Mouse (Mus musculus): ENCODE results near the gene D630023F18Rik.
A peak's percentile ranks its signal among the peaks of the same experiment; 100 is the strongest.

D630023F18Rik gene

DNA sequence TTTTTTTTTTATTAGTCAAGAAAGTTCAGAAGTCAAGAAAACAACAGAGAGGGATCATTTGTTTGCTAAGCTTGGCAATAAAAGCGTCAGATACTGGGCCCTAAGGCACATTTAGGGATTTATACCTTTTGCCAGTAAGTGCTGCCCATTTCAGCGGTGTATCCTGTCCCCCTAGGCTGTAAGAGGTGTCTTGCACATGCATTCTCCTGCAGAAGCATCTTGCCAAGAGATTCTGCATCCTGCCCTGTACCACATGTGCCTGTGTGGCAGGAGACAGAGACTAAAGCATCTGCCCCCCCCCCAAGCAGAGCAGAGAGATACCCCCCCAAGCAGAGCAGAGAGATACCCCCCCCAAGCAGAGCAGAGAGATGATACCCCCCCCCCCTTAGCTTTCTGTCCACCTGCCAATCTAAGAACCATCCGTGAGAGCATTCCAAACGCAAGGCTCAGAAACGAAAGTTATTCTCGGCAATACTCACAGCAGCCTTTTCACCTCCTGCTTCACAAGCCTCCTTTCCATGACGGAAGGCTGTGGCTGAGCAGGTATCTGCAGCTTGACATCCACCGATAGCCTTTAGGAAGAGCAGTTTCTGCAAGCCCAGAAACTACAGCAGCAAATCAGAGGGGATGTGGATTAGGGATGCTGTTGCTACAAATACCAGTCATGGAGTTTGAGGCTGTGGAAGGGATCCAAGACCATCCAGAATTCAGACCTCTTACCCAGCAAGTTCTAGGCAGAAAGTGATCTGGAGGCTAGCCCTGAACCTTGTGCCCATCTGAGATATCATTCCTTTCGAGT lies at the start of gene D630023F18Rik:
Gene D630023F18Rik (minus strand): TSS at position 641 of the 799 bp plus-strand sequence.
- no peak for DNase-seq (ENCODE audit: low spot score)

DNA sequence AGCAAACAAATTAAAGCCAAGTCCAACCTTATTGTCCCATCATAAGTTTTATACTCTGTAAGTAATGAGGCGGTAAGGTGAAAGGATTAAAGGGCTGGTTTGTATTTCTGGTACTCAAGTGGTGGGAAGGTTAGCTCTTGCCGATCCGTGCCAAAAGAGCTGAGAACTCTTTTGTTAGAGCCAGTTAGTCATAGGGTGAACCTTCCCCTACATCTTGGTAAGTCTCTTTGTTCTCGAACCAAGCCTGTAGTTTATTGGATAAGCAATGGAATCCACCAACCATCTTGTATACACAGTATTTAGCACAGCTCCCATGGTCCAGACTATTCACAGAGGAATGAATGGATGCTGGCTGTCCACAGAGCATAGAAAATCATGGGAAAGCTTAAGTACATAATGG lies 48.6 kb upstream of the D630023F18Rik start:
- no peak for DNase-seq (ENCODE audit: low spot score)

DNA sequence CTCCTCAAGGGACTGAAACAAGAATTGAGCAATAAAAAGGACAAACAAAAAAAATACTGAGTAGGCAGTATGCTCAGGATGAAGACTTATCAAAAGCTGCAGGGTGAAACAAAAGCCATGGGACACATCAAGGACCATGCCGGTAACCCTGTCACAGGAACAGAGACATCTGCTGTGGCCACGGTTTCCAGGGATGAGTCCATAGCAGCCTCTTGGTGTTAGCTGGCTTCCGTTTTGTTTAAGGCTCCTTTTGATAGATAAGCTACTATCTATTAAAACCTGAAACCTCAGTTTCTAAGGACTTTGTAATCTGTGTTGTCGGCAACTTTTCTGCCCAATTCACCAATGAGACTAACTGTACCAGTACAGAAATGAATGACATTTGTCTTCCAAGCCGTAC lies 46.9 kb upstream of the D630023F18Rik start:
- no peak for DNase-seq (ENCODE audit: low spot score)

DNA sequence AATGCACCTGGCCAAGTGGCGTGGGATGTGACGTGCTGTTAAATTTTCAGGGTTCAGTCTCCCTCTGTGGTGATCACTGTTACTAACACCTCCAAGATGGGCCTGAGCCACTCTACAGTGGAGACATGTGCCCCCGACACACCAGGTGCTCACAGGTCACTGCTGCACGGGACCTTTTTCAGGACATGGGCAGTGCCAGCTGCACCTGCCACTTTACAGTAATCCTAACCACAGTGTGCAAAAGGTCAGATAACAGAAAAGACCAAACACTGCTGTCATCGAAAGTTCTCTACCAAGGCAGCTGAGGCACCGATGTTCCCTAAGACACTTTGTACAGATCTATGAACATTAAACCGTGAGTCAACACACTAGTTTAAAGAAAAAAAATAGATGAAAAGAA lies 46.5 kb upstream of the D630023F18Rik start:
- DNase-seq (ENCODE audit: low spot score), result no peak

DNA sequence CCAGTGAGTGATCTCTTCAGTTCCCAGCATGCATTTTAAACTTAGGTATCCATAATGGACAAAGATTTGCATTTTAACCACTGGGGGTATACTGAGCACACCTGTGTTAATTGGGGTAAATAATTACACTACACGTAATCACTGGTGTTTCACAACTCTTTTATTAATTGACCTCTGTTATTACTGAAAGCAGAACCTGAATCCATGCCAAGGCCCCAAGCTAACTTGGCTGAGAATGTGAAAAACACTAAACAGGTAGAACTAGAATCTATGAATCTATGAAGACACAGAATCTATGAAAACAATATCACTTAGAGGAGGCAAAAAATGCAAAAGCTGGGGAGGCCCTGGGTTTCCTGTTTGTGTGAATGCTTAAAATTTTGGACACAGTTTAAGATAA lies 44.5 kb upstream of the D630023F18Rik start:
- DNase-seq (ENCODE audit: low spot score), result no peak

DNA sequence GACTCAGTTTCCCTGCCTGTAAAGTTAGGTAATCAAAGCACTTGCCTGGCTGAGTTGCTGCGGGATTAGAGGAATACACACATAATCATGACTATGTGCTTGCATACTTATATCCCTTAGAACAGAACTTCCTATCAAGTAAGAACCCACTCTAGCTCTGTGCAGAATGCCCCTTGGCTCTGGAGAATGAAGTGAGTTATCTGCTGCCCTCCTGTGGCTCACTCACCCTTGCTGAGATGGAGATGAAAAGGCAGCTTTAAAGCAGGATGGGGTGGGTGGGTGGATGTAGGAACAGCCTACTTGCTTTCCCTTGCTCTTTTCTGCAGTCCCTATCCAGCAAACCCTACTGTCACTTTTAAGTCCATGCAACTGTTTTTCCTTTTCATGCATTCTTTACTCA lies 39.2 kb upstream of the D630023F18Rik start:
- DNase-seq (ENCODE audit: low spot score), result no peak

DNA sequence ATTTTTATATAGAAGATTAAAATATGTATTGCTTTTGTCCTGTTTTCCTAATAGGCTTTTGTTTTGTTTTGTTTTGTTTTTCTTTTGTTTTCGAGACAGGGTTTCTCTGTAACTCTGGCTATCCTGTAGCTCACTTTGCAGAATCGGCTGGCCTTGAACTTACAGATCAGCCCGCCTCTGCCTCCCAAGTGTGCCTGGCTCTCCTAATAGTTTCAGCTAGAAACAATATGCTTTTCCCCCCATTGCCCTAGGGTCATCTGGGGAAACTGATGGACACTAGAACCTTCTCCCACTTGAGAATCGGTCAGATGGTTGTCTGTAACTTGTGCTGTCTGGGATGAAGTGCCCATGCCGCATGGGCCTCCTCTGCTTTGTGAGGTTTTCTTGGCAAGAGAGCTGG lies 33.1 kb upstream of the D630023F18Rik start:
- DNase-seq (ENCODE audit: low spot score), result no peak

DNA sequence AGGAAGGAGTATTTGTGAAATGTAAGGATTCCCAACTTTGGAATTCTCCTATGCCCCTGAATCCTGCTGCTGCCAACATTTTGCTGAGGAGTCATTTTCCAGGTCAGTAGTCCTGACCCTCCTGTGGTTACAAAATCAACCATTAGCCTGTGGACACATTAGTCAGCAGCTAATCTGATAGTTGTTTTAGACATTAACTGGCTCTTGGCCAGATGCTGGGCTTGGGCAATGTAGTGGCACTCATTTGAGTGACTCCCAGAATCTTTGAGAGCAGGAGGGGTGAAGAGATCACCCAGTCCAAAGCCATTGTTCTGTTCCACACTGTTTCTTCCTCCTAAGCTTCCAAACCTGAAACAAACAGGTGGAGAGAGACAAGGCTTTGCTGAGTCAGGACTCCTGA lies 31.8 kb upstream of the D630023F18Rik start:
- peak; percentile 32 for DNase-seq (ENCODE audit: low spot score)

DNA sequence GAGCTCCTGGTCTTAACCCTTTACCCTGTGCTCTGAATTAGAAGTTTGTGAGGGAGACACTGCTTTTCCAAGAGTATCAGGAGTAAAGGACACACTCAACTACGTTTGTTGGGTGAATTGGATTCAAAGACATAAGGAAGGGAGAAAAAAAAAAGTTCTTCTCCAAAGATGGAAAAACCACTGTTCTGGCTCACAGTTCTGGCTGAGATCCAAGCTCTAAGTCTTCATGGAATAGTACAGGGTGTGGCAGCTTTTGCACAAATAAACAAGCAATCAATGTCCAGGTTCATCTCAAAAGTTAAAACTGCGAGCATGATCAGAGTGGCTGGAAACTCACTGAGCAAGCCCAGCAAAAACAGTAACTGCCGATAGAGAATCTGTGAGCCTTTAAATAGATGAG lies 25.0 kb upstream of the D630023F18Rik start:
- DNase-seq (ENCODE audit: low spot score), result no peak

DNA sequence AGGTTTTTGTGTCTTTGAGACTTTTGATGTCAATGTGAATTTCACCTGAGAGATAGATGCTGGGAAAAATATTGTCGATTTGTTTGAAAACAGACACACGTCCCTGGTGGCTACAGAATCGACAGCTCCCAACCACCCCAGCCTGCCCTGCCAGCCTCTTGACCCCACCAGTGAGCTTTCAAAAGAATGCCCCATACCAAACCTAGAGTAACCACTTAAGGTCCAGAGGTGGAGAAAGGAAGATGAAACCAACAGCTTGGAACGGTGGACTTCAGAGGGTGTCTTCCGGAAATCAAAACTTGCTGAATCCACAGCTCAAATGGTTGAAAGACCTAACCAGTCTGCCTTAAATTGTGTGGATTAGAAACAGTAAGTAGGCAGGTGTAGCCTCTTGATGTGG lies 24.3 kb upstream of the D630023F18Rik start:
- DNase-seq (ENCODE audit: low spot score), result no peak

DNA sequence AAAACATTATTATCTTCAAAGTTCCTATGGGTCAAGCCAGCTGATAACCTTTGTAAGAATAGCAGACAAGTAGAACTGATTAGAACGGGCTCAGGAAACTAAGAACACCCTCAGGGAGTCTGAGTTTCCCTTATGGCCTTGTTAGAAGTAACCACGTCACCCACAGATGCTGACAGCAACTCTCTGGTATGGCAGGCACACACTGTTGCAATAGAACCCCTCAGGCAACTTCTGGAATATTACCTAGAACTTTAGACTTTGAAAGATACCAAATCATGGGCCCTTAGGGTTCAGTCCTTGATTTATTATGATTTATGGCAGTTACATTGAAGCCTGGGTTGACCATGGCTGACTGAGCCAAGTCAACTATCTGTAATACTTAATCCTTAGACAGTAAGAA lies 23.6 kb upstream of the D630023F18Rik start:
- no peak for DNase-seq (ENCODE audit: low spot score)

DNA sequence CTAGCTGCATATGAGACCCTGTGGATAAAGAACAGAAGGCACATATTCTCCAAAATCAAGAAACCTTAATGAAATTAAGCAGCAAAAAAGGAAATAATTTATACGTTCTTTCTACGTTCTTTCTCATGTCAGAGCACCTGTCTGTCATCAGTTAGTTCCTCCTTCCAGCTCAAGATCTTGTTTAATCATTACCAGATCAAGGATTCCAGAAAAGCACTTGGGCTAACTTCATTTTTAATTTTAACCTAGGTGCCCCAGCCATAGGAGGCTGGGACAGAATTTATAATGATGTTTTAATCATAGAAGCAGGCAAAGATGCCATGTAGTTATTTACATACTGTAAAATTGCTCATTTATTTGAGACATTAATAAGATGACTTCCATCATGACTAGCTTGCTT lies 21.8 kb upstream of the D630023F18Rik start:
- DNase-seq (ENCODE audit: low spot score), result no peak

DNA sequence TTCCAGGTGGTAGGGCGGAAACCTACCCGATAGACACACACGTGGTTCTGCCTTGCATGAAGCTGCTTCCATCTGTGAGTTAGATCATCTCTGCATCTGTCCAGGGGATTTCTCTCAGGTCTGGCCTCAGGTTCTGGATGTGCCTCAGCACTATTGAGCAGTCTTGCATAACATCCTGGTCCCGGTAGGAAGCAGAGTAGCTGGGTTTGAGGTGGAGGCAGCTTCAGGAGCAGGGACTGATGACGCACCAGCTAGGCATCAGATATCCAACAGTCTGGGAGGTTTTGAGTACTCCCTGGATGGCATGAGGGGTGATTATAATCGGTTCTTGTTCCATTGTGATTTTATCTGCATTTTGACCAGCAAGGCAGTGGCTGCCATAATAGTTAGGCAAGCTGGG lies 14.5 kb upstream of the D630023F18Rik start:
- DNase-seq (ENCODE audit: low spot score), result no peak

DNA sequence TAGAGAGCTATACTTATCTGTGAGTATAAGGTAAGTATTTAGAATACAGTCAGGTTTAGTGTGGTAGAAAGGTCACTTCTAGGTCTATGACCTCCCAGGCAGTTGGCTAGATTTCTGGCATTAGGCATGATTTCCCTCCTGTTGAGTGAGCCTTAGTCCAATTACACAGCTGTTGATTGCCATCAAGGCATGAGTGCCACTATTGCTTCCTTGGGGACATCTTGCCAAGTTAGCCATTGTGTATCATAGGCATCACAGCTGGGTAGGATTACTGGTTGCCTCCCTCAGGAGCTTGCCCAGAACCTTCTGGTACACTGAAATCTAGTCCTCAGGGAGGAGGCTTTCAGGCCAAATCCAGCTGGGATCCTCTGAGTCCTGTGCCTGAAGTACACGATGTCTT lies 9.8 kb upstream of the D630023F18Rik start:
- no peak for DNase-seq (ENCODE audit: low spot score)

DNA sequence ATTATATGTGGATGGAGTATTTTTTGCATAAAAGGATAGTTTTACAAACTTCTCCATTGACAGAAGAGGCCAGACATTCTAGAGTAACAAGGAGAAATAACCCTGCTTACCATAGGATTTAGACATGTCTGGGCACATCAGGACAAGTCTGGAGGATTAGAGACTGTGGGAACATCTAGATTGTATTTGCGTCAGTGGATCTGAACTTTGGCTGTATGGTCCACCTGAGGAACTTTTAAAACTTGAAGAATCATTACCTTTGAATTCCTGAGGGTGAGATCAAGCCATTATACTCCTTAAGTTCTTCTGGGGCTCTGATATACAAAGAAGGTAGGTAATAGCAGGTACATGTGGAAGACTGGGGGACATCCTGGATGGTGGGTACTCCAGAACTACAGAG lies 8.7 kb upstream of the D630023F18Rik start:
- no peak for DNase-seq (ENCODE audit: low spot score)

DNA sequence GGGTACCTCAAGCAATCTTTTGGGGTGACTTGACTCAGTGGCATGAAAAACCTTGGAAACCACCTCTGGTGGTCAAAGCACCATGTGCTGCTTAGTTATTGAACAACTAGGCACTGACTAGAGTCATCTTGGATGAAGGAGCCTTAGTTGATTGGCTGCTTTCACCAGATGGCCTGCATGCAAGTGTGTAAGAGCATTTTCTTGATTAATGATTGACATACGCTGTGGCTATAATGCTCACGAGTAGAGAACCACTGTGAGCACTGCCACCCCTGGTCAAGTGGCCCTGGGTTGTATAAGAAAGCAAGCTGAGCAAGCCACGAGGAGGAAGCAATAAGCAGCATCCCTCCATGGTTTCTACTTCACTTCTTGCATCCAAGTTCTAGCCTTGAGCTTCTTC lies 7.2 kb upstream of the D630023F18Rik start:
- DNase-seq (ENCODE audit: low spot score), result no peak

DNA sequence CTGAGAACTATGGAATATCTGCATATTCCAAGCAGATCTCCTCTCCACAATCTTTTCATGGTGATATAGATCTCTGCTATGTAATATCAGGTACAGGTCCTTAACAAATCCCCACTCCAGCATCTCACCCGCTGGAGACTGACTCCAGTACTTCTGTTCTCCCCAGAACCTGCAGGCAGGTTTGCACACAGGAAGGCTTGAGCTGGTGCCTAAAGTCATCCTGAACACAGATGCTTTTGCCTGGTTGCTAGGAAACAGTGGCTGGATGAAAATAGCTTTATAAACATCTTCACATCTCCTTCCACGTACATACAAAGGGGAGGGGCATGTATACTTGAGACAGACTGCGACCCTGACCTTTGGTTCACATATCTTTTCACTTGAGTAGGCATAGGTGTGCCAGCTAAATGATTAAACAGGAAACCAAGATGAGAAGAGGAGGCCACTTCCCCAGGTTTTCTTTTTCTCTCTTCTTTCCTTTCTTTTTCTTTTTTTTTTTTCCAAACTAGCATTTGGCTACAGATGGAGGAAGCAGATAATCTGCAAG lies 6.7 kb upstream of the D630023F18Rik start:
- no peak for DNase-seq (ENCODE audit: low spot score)

DNA sequence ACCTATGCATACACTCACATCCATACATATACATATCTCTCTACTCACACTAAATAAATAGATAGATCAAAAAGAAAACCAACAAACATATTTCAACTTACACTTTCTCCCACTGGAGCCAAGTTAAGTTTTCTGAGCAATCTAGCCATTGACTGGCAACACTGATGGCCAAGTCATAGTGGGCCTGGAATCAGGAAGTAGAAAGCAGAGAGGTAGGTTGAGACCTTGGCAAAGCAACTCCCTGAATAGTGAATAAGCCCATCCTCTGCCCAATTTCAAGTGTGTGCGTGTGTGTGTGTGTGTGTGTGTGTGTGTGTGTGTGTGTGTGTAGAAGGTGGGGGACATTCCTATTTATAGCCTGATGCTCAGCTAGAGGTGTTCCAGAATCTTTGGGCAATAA lies 3.6 kb downstream of the D630023F18Rik start, which contains the start of gene Gm28845:
Gene Gm28845 (minus strand): TSS at position 121 of the 400 bp plus-strand sequence.
- no peak for DNase-seq (ENCODE audit: low spot score)

DNA sequence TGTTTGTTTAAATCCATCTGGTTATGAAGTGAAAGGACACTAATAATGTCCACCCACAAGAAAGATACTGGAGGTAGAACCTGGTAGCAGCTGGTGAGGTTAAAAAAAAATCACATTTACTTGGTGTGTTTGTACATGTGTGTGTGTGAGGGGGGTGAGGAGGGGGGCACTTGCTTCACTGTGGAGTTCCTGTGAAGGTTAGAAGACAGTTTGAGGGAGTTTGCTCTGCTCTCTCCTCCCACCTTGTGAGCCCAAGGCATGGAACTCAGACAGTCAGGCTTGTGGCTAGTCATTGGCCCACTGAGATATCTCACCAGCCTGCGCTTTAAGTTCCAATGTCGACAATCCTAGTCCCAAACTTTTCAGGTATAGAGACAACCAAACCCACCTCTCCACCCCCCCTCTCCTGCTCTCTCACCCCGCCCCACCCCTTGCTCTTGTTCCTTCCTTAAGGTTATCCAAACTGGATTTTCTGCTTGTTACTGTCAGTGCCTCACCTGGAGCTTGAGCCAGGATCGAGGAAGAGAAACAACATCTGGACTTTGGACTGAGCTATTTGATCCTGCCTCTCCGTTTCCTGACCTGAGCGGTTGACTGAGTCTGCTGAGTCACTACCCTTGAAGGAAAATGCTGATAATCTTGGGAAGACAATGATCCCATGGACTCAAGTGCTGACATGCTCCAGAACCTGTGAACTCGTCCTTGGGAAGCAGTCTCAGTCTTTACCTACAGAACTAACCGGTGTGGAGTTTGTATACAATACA lies 4.7 kb downstream of the D630023F18Rik start:
- DNase-seq (ENCODE audit: low spot score), result no peak

DNA sequence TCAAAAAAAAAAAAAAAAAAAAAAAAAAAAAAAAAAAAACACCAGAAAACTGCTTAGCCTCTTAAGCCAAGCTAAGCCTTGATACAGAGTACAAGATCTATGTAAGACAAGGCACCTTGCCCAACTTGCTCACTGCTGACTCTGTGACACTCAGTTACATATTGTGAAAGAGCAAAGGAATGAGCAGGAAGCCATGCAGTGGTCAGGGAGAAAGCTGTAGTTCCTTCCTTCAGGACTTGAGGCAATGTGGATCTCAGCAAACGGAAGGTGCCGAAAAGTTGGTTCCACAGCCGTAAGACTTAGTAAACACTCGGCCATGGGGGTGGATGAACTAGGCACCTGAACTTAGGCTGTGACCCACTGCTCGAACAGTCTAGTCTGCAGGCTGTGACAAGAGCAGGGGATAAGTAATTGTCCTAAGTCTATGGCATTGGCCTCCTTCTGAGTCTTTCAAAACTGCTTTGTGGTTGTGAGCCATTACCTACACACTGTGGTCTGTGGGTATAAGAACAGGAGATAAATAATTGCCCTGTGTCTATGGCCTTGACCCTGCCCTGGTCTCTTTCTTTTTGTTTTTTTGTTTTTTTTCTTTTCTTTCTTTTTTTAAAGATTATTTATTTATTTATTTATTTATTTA lies 9.4 kb downstream of the D630023F18Rik start:
- DNase-seq (ENCODE audit: low spot score), result peak; percentile 62

DNA sequence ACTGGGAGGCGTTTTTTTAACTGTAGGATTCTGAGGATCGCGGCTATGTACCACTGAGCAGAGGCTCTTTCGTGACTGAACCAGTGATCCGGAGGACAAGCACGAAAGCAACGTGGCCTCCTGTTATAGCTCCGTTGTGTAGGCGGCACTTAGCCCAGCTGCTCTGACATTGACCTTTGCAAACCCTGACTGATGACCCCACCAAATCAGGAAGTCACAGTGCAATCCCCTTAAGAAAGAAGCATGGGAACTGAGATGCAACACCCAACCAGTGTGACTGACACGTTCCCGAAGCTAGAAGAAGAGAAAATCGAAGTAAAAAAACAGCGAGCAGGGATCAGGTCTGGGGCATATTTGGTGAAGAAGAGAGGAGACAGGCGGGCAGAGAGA lies 10.2 kb downstream of the D630023F18Rik start:
- DNase-seq (ENCODE audit: low spot score), result peak; percentile 39

DNA sequence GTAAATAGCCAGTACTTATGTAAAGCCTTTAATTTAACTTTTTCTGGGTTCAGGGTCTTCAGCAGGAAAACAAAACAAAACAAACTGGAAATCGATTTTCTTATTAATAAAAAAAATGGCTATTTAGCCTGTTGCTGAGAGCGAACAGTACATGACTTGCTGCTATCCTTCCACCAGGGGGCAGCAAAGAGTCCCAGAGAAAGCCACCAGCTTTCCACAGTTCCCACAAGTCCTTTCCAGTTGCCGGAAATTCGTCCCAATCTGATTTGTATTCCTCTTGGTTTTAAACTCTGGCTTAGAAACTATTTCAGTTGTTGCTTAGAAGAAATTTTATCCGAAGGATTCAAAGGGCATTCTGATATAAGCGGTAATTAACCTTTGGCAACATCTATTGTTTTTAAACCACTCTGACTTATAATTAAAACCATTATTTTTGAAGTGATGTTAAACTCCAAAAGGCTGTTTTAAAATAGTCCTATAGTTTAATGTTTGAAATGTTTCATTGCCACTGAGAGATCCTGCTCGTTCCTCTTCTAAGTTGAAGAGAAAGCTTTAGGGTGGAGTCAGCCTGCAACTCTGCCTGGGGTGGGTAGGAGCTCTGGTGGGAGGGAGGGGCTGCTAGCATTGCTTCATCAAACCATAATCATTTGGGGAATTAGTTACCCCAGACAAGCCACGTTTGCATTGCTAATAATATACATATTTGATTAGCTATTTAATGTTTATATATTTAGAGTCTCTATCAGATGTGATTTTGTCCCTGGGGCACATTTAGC lies 10.8 kb downstream of the D630023F18Rik start:
- peak; percentile 80 for DNase-seq (ENCODE audit: low spot score)
